Mouse (Mus musculus): Measurements from ENCODE around the gene Notch1.

- TF ChIP-seq CTCF (IDR thresholded peaks at IDR 0.05; ENCODE audit: low read depth, low read length) (peak; percentile 53), POLR2A (IDR thresholded peaks at IDR 0.05; ENCODE audit: extremely low read depth, insufficient read depth, low read length) (no peak)
Measured at GRCm38 (mm10) chr2:26561351-26562016, 45.0 kb upstream of the Notch1 start.
